Mouse (Mus musculus) heart, postnatal 36 days (tissue): ENCODE results near the gene Card9. TPM values are rescaled to one million over a fixed set of nuclear protein-coding genes. Genes with fewer than 3 reads are reported as not detected.

Source experiments
- DNase-seq, 2 experiments: peaks; one replicate each; pipeline ENCODE4 v3.0.0; 2021 to 2022
- intact Hi-C: fragments of 180-260 bp; cut with DNase I; formaldehyde crosslinking; loops from one replicate; pipeline ENCODE4 v1.15.1; 2025
- total RNA-seq, 2 experiments: library from RNA; stranded (reverse); gene quantifications; 2 replicates each; pipeline ENCODE4 v1.2.3; 2021

Gene Card9
- total RNA-seq, 2 experiments from 2014 or later = 1.4 to 1.5 TPM

DNA sequence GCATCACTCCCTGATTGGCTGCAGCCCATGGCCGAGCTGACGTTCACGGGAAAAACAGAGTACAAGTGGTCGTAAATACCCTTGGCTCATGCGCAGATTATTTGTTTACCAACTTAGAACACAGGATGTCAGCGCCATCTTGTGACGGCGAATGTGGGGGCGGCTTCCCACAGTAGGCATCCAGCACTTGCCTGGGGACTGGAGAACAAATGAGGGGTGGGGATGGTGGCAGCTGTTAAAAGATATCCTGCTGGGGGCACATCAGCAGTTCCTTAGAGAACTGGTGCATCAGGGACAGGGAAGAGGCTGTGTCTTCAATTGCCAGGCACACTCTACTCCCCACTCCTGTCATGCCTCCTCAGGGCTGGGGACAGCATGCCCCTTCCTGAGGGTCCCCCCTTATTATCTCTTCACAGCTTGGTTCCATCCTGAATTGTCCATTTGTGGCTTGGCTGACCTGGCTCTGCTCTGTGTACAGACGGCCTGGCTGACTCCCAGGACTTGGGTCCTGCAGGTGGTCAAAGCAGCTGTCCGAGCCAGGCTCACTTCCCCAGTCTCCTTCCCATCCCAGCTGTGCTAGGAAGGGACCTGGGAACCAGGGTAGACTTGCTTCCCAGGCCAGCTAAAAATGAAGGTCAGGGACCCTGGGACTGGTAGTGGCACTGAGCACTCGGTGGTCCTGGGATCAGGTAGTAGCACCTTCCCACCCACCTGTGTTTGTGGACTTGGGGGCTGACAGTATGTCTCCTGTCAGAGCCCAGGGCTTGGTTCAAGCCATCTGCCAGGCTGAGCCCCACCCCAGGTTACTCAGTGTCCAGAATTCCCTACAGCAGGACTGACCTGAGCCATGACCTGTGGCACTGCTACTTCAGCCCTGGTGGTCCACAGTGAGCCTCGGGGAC is 22.2 kb downstream of the Card9 start:
- no peak for DNase-seq
- intact Hi-C loops = no loop called here

DNA sequence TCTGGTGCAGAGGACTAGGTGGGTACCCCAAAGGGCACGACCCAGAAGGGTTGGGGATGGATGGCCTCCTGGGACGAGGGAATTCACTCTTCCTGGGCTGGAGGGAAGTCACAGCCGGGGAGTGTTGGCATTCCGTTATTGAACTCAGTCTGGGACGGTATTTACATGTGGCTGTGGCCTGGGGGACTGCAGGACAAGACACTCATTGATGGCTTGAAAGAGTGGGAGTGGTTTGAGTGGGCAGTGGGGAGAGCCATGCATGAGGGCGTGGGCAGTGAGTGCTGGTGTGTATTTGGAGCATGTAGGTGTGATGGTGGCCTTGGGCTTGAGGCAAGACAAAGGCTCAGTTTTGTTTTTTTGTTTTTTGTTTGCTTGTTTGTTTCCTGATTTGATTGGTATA is 30.0 kb downstream of the Card9 start:
- intact Hi-C loops = no loop called here
- DNase-seq = no peak

- no peak for DNase-seq
These were observed 30.7 kb downstream of the Card9 start for GRCm38 (mm10) chr2:26330056-26330468.

DNA sequence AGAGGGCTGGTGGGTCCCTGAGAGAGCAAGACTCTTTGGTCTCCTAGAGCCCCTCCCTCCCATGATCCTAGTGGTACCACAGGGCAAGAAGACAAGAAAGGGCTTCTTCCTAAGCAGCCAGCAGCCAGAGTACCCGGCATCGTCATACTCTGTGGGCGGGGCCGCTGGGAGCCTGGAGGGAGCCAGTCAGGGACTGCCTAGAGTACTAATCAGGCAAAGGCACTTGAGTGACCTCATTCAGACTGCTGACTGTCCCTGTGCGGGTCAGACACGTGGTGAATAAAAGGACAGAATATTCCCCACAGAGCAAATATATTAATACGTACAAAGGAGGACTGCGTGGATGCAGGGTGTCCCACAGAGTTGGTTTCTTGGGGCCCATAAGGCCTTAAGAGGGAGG is 31.3 kb downstream of the Card9 start:
- peak; percentile 68 to 72 for DNase-seq
- intact Hi-C loops = loop anchor here (5.0 kb wide), 1 partner anchor 78 kb away; the partner anchor contains the start of gene Inpp5e

More at GRCm38 (mm10) chr2:26330056-26330468, 30.7 kb downstream of the Card9 start:
- intact Hi-C loops = no loop called here

DNA sequence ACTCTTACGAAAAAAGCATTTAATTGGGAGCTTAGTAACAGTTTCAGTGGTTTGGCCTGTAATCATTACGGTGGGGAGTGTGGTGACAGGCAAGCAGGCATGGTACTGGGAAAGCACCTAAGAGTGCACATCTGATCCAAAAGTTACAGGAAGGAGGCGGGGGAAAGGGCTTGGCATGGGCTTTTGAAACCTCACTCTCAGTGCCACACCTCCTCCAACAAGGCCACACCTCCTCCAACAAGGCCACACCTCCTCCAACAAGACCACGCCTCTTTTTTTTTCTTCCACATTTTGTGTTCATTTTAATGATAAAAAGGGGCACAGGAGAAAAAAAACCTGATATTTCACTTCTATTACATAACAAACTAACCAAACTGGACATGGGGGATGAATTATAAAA is 32.9 kb downstream of the Card9 start:
- DNase-seq = no peak

DNA sequence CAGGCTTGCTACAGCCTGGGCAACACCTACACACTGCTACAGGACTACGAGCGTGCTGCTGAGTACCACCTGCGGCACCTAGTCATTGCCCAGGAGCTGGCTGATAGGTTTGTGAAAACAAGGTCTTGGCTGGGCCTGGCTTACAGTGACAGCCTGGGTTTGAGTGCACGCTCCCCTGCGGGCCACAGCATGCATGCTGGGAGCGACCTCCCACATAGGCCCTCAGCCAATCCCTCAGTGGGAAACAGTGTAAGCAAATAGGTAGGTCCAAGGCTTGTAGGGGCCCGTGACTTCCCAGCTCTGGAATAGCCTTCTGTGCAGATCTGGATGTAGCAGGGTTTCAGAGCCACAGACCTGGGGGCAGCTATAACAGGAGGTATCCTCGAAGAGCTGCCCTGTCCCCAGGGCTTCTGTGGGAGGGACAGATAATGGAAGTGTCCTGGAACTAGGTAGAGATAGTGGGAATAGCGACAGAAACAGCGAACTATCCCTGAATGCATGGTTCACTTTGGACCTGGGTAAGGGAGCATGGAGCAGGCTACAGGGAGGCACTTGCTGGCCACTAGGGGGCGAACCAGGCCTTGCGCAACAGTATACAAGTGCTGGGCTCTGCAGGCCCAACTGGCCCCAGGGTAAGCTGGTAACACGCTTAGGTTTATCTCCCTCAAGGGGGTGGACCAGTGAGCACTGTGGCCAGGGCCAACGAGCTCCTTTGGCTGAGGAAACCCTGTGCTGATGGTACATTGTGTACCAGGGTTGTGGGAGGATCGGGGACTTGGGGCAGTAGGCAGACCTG is 35.1 kb downstream of the Card9 start:
- peak; percentile 69 to 75 for DNase-seq

More for the DNA sequence above, 32.9 kb downstream of the Card9 start:
- intact Hi-C loops = loop anchor here (5.0 kb wide), 1 partner anchor 79 kb away; the partner anchor contains the start of gene Inpp5e

DNA sequence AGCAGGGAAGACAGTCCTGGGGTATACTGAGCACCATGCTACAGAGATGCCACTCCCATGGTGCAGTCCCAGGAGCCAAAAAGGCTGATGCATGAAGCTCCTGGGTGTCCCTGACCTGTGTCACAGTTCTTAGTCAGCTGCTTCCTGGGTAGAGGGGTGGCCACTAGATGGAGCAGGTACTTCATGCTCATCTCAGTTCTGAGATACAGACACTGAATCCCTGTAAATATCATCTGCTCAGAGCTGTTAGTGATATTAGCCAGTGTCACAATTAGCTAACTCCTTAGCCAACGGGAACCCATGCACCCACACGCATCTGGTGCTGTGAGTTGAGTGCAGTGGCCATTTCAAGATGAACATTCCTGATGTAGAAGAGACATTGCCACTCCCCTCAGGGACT is 35.8 kb downstream of the Card9 start:
- no peak for DNase-seq
- intact Hi-C loops = loop anchor here (1.0 to 5.0 kb wide), 3 partner anchors 27 to 241 kb away; partner anchors contain the start of genes Dnlz and Inpp5e

More for the DNA sequence above, 35.1 kb downstream of the Card9 start:
- intact Hi-C loops = loop anchor here (1.0 to 5.0 kb wide), 3 partner anchors 27 to 241 kb away; partner anchors contain the start of genes Dnlz and Inpp5e

DNA sequence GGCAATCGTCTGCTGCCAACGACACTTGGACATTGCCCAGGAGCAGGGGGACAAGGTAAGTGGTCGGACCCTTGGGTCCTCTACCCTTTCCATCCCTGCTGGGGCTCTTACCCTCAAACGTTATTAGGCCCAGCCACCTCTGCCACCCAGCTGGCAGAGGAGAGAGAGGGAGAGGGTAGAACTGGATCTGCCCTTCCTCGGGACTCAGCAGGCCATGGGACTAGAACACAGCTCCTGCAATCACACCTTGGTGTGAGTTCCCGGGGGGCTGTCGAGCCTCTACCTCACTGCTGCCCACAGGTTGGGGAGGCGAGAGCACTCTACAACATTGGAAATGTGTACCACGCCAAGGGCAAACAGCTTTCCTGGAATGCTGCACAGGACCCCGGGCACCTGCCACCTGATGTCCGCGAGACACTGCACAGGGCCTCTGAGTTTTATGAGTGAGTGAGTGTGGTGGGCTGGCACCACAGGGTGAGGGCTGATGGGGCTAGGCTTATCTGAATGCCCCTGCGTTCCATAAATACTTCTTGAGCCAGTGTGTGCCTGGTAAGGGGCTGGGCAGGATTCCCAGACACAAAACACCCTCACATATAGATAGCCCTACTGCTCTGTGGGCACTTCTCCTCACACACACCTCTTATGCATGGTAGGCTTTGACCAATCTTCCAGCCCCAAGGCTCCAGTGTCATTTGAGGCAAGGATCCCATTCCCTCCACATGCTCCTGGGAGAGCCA is 37.0 kb downstream of the Card9 start:
- no peak for DNase-seq
- intact Hi-C loops = no loop called here

DNA sequence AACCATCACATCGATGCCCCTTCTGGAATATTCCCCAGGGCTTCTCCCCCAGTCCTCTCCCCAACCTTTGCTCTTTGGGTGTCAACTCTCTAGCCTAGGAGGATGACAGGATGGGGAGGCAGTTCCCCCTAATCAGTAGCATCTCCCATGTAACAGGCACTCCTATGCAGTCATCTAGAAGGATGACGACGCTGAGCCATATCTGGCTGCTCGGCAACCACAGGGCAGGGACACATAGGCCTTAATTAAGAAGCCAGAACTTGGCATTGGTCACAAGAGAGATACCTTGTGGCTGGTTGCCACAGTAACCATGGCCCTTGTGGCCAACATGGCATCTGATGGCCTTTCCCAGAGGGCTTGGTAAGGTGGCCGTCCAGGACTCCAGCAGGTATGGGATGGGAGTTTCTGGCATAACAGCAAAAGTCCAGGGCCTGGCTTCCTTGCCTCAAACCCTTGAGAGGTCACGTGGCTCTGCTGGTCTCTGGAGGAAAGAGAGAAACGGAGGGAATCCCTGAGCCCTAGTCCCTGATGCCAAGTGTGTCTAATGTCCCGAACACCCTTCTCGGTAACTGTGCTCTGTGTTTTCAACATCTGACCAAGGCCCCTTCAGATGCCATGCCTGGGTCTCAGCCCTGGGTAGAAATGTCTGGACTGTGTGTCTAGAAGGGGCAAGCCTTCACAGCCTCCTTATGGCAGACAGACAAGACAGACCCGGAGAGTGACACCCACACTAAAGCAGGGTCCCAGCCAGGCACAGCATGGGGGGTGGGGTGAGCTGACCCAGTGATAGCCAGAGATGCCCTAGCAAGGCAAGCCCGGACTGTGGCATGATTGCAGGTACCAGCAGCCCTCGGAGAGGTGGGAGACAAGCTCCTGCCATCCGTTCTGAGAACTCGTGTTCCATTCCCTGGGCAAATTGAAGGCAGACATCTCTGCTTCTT is 40.2 kb downstream of the Card9 start:
- intact Hi-C loops = no loop called here
- DNase-seq = no peak

- intact Hi-C loops = loop anchor here (5.0 kb wide), 2 partner anchors 33 to 123 kb away; partner anchors contain the start of gene Dnlz
- no peak for DNase-seq
These were observed 41.0 kb downstream of the Card9 start for GRCm38 (mm10) chr2:26319519-26320244.

- DNase-seq = no peak
- intact Hi-C loops = loop anchor here (5.0 kb wide), 2 partner anchors 33 to 123 kb away; partner anchors contain the start of gene Dnlz
These were observed 41.6 kb downstream of the Card9 start for GRCm38 (mm10) chr2:26319109-26319508.

DNA sequence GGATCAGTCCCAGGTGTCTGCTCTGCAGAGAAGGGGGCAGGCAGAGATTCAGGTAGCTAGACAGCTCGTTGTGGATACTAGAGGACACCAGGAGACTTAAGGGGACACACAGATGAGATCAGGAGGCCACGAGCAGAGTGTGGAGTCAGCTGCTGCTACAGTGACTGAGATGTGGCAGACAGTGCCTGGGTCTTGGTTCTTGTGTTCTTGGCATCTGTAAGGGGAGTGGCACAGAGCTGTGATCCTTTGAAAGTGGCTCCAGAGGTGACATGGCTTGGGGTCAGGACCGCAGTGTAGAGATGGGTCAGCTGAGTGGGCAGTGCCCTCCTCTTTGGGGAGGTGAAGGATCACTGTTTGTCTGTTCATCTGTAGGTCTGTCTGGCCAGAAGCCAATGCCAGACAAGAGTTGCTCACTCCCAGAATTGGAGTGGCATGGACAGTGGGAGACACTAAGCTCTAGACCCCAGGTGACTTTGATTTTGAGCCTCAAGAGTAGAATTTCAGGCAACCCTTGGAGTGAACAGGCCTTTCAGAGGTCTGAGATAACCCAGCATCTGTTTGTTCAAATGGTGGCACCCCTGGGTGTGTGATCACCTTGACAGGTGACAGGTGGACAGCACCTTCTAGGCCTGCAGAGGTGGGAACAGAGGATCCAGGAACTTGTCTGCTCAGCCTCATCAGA is 42.6 kb downstream of the Card9 start:
- intact Hi-C loops = loop anchor here (5.0 kb wide), 2 partner anchors 34 to 124 kb away; partner anchors contain the start of gene Dnlz
- DNase-seq = no peak

DNA sequence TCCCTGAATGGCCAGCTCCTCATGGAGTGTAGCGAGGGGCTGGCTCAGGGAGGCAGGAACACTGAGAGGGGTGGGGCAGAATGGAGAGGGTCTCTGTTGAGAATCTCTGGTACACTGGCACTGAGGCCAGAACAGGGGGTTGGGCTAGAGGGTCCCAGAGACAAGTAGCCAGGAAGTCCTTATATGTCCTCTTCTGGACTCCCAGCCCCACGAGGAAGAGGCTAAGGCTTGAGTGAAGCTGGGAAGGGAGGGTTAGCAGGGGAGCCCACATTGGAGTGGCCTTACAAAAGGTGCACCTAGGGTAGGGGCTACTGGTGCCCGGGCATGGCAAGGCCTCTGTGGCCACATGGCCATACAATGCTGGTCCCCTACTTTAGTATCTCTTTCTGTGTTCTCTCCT is 43.3 kb downstream of the Card9 start:
- intact Hi-C loops = loop anchor here (5.0 kb wide), 2 partner anchors 35 to 125 kb away; partner anchors contain the start of gene Dnlz
- DNase-seq = no peak

- intact Hi-C loops = loop anchor here (5.0 kb wide), 2 partner anchors 36 to 126 kb away; partner anchors contain the start of gene Dnlz
These were observed 44.0 kb downstream of the Card9 start for GRCm38 (mm10) chr2:26316576-26317246.

DNA sequence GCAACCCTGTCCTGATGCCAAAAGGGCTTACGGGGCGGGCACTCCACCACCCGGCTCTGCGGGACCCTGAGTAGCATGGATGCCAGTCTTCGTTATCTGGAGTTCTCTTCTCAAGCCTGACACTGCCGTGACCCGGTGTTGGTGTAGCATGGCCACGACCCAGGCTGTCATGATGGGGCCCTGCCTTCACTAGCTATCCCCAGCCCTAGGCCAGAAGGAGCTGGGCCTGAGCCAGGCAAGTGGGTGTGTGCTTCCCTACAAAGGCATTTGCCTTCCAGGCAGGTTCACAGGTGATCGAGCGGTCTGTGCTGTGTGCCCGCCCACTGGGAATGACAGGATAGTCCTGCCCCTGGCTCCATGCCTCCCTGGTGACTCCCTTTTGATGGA is 44.8 kb downstream of the Card9 start:
- intact Hi-C loops = loop anchor here (5.0 kb wide), 2 partner anchors 36 to 126 kb away; partner anchors contain the start of gene Dnlz
- DNase-seq = peak; percentile 52 to 56

More at GRCm38 (mm10) chr2:26316576-26317246, 44.0 kb downstream of the Card9 start:
- DNase-seq = peak in 1 of 2 experiments; percentile 25

DNA sequence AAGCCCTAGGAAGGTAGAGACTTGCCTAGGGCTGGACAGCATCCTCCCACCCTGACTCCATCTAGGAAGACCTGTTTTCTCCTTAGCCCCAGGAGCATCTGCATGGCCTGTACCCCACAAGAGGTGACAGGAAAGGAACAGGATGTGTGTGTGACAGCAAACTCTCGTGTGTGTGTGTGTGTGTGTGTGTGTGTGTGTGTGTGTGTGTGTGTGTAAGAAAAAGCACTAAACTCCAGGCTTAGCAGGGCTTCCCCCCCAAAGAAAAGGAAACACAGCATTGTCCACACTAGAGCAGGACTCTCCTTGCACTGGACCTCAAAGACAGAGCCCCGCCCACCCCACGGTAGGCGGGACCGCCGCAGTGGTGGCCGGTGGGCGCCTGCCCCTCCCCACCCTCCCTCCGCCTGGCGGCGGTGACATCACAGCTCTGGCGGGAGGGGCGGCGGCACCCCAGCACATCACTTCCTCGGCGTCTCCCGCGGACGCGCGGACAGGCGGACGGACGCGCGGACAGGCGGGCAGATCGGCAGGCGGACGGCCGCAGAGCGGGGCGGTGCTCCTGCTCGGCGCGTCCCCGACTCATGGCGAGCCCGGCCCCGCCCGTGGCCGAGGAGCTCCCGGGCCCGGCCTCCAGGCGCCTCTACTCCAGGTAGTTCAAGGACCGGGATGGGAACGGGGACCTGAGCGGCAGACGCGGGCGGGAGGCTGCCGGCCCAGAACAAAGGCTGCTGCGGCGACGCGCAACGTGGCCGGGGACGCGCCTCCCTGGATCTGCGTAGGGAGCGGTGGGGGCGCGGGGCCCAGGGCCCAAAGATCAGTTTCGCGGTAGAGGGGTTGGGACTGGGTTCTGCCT is 45.4 kb downstream of the Card9 start, which contains the start of gene Gpsm1:
Gene Gpsm1 (plus strand): TSS at position 444 of the 853 bp plus-strand sequence.
- intact Hi-C loops = loop anchor here (5.0 kb wide), 2 partner anchors 37 to 127 kb away; partner anchors contain the start of gene Dnlz

More for the DNA sequence above, 45.4 kb downstream of the Card9 start, which contains the start of gene Gpsm1:
- DNase-seq = peak; percentile 83 to 87
